Mouse (Mus musculus): ENCODE measurements at regions not wholly inside any gene's neighbourhood (a gene's known extent, or its start where the extent isn't known, plus 50 kb on each side); places are given as distances from the start of the nearest gene placed in this dataset.

GRCm38 (mm10) chr1:119234449-119234848, 181.0 kb upstream of the Gli2 start:
- no peaks in the 10 kb centered on the region for H3K9me3 ChIP-seq (ENCODE audit: control insufficient read depth, low read length)
- no peak for DNase-seq (ENCODE audit: low spot score)
- no peaks in the 10 kb centered on the region for H3K27me3 ChIP-seq (replicated peaks; ENCODE audit: control insufficient read depth, insufficient read depth, low read length)
- H3K4me1 ChIP-seq (replicated peaks; ENCODE audit: control insufficient read depth, insufficient read depth, low read length): no peaks in the 10 kb centered on the region
- no peak for ATAC-seq (replicated peaks; ENCODE audit: low FRiP score)
- 86% methylated on average over 9 of the region's 9 CpGs for WGBS
- H3K4me3 ChIP-seq (ENCODE audit: low read depth, low read length): no peak overlapping the region
- H3K36me3 ChIP-seq (ENCODE audit: control insufficient read depth, insufficient read depth, low read length): no peaks in the 10 kb centered on the region
- no peak overlapping the region for H3K27ac ChIP-seq (ENCODE audit: low read depth, low read length)
- no peak overlapping the region for H3K4me2 ChIP-seq
- H3K9ac ChIP-seq (ENCODE audit: low read depth, low read length): no peak overlapping the region

- Histone ChIP-seq H3K4me2 (no peak overlapping the region), H3K4me3 (ENCODE audit: low read depth, low read length) (no peak overlapping the region), H3K9me3 (ENCODE audit: control insufficient read depth, low read length) (no peaks in the 10 kb centered on the region), H3K27ac (ENCODE audit: low read depth, low read length) (no peak overlapping the region), H3K4me1 (replicated peaks; ENCODE audit: control insufficient read depth, insufficient read depth, low read length) (no peaks in the 10 kb centered on the region), H3K27me3 (replicated peaks; ENCODE audit: control insufficient read depth, insufficient read depth, low read length) (no peaks in the 10 kb centered on the region), H3K9ac (ENCODE audit: low read depth, low read length) (no peak overlapping the region), H3K36me3 (ENCODE audit: control insufficient read depth, insufficient read depth, low read length) (no peaks in the 10 kb centered on the region)
- ATAC-seq (replicated peaks; ENCODE audit: low FRiP score) (no peak), DNase-seq (ENCODE audit: low spot score) (no peak)
- WGBS: 72% methylated on average over 2 of the region's 2 CpGs
Measured at GRCm38 (mm10) chr1:119226996-119227395, 173.6 kb upstream of the Gli2 start.

- Histone ChIP-seq H3K4me1 (replicated peaks; ENCODE audit: control insufficient read depth, insufficient read depth, low read length) (no peaks in the 10 kb centered on the region), H3K36me3 (ENCODE audit: control insufficient read depth, insufficient read depth, low read length) (no peaks in the 10 kb centered on the region), H3K27ac (ENCODE audit: low read depth, low read length) (no peak overlapping the region), H3K9me3 (ENCODE audit: control insufficient read depth, low read length) (no peaks in the 10 kb centered on the region), H3K27me3 (replicated peaks; ENCODE audit: control insufficient read depth, insufficient read depth, low read length) (no peaks in the 10 kb centered on the region), H3K9ac (ENCODE audit: low read depth, low read length) (no peak overlapping the region), H3K4me2 (no peak overlapping the region), H3K4me3 (ENCODE audit: low read depth, low read length) (no peak overlapping the region)
- DNase-seq (ENCODE audit: low spot score) (no peak), ATAC-seq (replicated peaks; ENCODE audit: low FRiP score) (no peak)
- WGBS: 82% methylated on average over 8 of the region's 8 CpGs
Measured at GRCm38 (mm10) chr1:119223876-119224275, 170.5 kb upstream of the Gli2 start.

- DNase-seq (ENCODE audit: low spot score): no peak
- WGBS: 75% methylated on average over 6 of the region's 6 CpGs
- ATAC-seq (replicated peaks; ENCODE audit: low FRiP score): no peak
Measured at GRCm38 (mm10) chr1:119221901-119222300, 168.5 kb upstream of the Gli2 start.

GRCm38 (mm10) chr1:119221012-119221411, 167.6 kb upstream of the Gli2 start:
- DNase-seq (ENCODE audit: low spot score) (no peak), ATAC-seq (replicated peaks; ENCODE audit: low FRiP score) (no peak)
- H3K4me1 ChIP-seq (replicated peaks; ENCODE audit: control insufficient read depth, insufficient read depth, low read length): no peaks in the 10 kb centered on the region
- 74% methylated on average over 7 of the region's 7 CpGs for WGBS
- H3K9me3 ChIP-seq (ENCODE audit: control insufficient read depth, low read length): no peaks in the 10 kb centered on the region
- no peak overlapping the region for H3K9ac ChIP-seq (ENCODE audit: low read depth, low read length)
- no peak overlapping the region for H3K4me2 ChIP-seq
- no peaks in the 10 kb centered on the region for H3K36me3 ChIP-seq (ENCODE audit: control insufficient read depth, insufficient read depth, low read length)
- H3K27ac ChIP-seq (ENCODE audit: low read depth, low read length): no peak overlapping the region
- H3K4me3 ChIP-seq (ENCODE audit: low read depth, low read length): no peak overlapping the region
- H3K27me3 ChIP-seq (replicated peaks; ENCODE audit: control insufficient read depth, insufficient read depth, low read length): no peaks in the 10 kb centered on the region

More at GRCm38 (mm10) chr1:119221901-119222300, 168.5 kb upstream of the Gli2 start:
- H3K4me1 ChIP-seq (replicated peaks; ENCODE audit: control insufficient read depth, insufficient read depth, low read length): no peaks in the 10 kb centered on the region
- no peak overlapping the region for H3K27ac ChIP-seq (ENCODE audit: low read depth, low read length)
- no peaks in the 10 kb centered on the region for H3K36me3 ChIP-seq (ENCODE audit: control insufficient read depth, insufficient read depth, low read length)
- no peak overlapping the region for H3K4me2 ChIP-seq
- H3K4me3 ChIP-seq (ENCODE audit: low read depth, low read length): no peak overlapping the region
- no peaks in the 10 kb centered on the region for H3K27me3 ChIP-seq (replicated peaks; ENCODE audit: control insufficient read depth, insufficient read depth, low read length)
- no peak overlapping the region for H3K9ac ChIP-seq (ENCODE audit: low read depth, low read length)
- no peaks in the 10 kb centered on the region for H3K9me3 ChIP-seq (ENCODE audit: control insufficient read depth, low read length)

DNA sequence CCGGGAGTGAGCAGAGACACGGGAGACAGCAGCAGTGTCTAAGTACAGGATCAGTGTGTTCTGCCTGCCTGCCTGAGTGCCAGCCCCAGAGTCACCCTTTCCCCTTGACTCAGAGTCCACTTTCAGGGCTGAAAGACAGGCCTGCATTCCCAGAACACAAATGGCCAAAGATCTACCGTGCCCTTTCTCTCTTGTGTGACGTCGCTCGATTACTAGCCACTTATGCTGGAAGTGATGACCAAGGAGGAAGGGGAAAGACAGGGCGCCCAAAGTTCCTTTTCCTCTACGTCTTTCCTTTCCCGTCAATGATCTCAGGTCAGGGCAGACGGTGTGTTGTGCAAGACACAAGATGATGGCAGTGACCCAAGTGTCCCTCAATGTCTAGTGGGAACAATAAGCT, 166.4 kb upstream of the Gli2 start:
- H3K9me3 ChIP-seq (ENCODE audit: control insufficient read depth, low read length): no peaks in the 10 kb centered on the region
- H3K4me2 ChIP-seq: no peak overlapping the region
- DNase-seq (ENCODE audit: low spot score): no peak
- H3K27me3 ChIP-seq (replicated peaks; ENCODE audit: control insufficient read depth, insufficient read depth, low read length): no peaks in the 10 kb centered on the region
- H3K4me3 ChIP-seq (ENCODE audit: low read depth, low read length): no peak overlapping the region
- no peaks in the 10 kb centered on the region for H3K4me1 ChIP-seq (replicated peaks; ENCODE audit: control insufficient read depth, insufficient read depth, low read length)
- WGBS: 67% methylated on average over 10 of the region's 10 CpGs
- H3K9ac ChIP-seq (ENCODE audit: low read depth, low read length): no peak overlapping the region
- H3K36me3 ChIP-seq (ENCODE audit: control insufficient read depth, insufficient read depth, low read length): no peaks in the 10 kb centered on the region
- no peak for ATAC-seq (replicated peaks; ENCODE audit: low FRiP score)
- no peak overlapping the region for H3K27ac ChIP-seq (ENCODE audit: low read depth, low read length)

GRCm38 (mm10) chr1:119217387-119217786, 164.0 kb upstream of the Gli2 start:
- H3K4me3 ChIP-seq (ENCODE audit: low read depth, low read length): no peak overlapping the region
- H3K36me3 ChIP-seq (ENCODE audit: control insufficient read depth, insufficient read depth, low read length): no peaks in the 10 kb centered on the region
- no peak overlapping the region for H3K27ac ChIP-seq (ENCODE audit: low read depth, low read length)
- H3K27me3 ChIP-seq (replicated peaks; ENCODE audit: control insufficient read depth, insufficient read depth, low read length): no peaks in the 10 kb centered on the region
- no peaks in the 10 kb centered on the region for H3K9me3 ChIP-seq (ENCODE audit: control insufficient read depth, low read length)
- no peak overlapping the region for H3K9ac ChIP-seq (ENCODE audit: low read depth, low read length)
- ATAC-seq (replicated peaks; ENCODE audit: low FRiP score) (peak; percentile 69; the same call in 1 of the 2 replicates), DNase-seq (ENCODE audit: low spot score) (peak; percentile 32)
- H3K4me1 ChIP-seq (replicated peaks; ENCODE audit: control insufficient read depth, insufficient read depth, low read length): no peaks in the 10 kb centered on the region
- 40% methylated on average over 4 of the region's 4 CpGs for WGBS
- H3K4me2 ChIP-seq: no peak overlapping the region

GRCm38 (mm10) chr1:119209607-119210007, 156.2 kb upstream of the Gli2 start:
- no peak overlapping the region for H3K4me2 ChIP-seq
- H3K4me1 ChIP-seq (replicated peaks; ENCODE audit: control insufficient read depth, insufficient read depth, low read length): no peaks in the 10 kb centered on the region
- H3K27me3 ChIP-seq (replicated peaks; ENCODE audit: control insufficient read depth, insufficient read depth, low read length): no peaks in the 10 kb centered on the region
- no peak overlapping the region for H3K4me3 ChIP-seq (ENCODE audit: low read depth, low read length)
- no peaks in the 10 kb centered on the region for H3K36me3 ChIP-seq (ENCODE audit: control insufficient read depth, insufficient read depth, low read length)
- no peaks in the 10 kb centered on the region for H3K9me3 ChIP-seq (ENCODE audit: control insufficient read depth, low read length)
- no peak; the same call in 1 of the 2 replicates for ATAC-seq (replicated peaks; ENCODE audit: low FRiP score)
- H3K27ac ChIP-seq (ENCODE audit: low read depth, low read length): no peak overlapping the region
- 42% methylated on average over 7 of the region's 7 CpGs for WGBS
- H3K9ac ChIP-seq (ENCODE audit: low read depth, low read length): no peak overlapping the region
- no peak for DNase-seq (ENCODE audit: low spot score)

- Histone ChIP-seq H3K27me3 (replicated peaks; ENCODE audit: control insufficient read depth, insufficient read depth, low read length) (no peaks in the 10 kb centered on the region), H3K9me3 (ENCODE audit: control insufficient read depth, low read length) (no peaks in the 10 kb centered on the region), H3K36me3 (ENCODE audit: control insufficient read depth, insufficient read depth, low read length) (no peaks in the 10 kb centered on the region), H3K4me2 (no peak overlapping the region), H3K9ac (ENCODE audit: low read depth, low read length) (no peak overlapping the region), H3K4me3 (ENCODE audit: low read depth, low read length) (no peak overlapping the region), H3K27ac (ENCODE audit: low read depth, low read length) (no peak overlapping the region), H3K4me1 (replicated peaks; ENCODE audit: control insufficient read depth, insufficient read depth, low read length) (no peaks in the 10 kb centered on the region)
- WGBS: 81% methylated on average over 6 of the region's 6 CpGs
- DNase-seq (ENCODE audit: low spot score) (no peak), ATAC-seq (replicated peaks; ENCODE audit: low FRiP score) (no peak)
Measured at GRCm38 (mm10) chr1:119202456-119202855, 149.0 kb upstream of the Gli2 start.

All from liver, embryonic 11.5 days (tissue).